22 mouse cellular contexts compared by ENCODE assay signal in genomic region chr9:67144511-67144910, GRCm38 (mm10).
"Had no signal": no experiment of that assay in that cellular context is flagged by ENCODE, and none has a peak within 500 bp of the region (broad histone marks: within the 10 kb centered on the region; RNA-seq: fewer than 3 reads in every experiment).

No protein-coding gene starts in this region.

- H3K4me1 ChIP-seq: hindbrain, embryonic 15.5 days; liver, embryonic 12.5 days had no signal

- DNase-seq: forebrain, postnatal 0 days; heart, adult 18-20 months; heart, postnatal 14 days; heart, postnatal 36 days; kidney, adult 18-20 months; kidney, adult 8-10 months; kidney, postnatal 10 days; kidney, postnatal 25 days; kidney, postnatal 4 days; layer of hippocampus, postnatal 36 days; left cerebral cortex, postnatal 4 days had no signal

- H3K27me3 ChIP-seq: heart, embryonic 12.5 days; hindbrain, embryonic 13.5 days; hindbrain, embryonic 15.5 days; limb, embryonic 13.5 days; limb, embryonic 15.5 days had no signal

- H3K4me3 ChIP-seq: heart, embryonic 10.5 days; heart, embryonic 12.5 days; hindbrain, embryonic 13.5 days; hindbrain, embryonic 15.5 days; layer of hippocampus, adult 2 months; limb, embryonic 13.5 days; limb, embryonic 15.5 days; liver, embryonic 12.5 days had no signal

- H3K9me3 ChIP-seq: heart, embryonic 10.5 days; heart, embryonic 12.5 days; hindbrain, embryonic 13.5 days; hindbrain, embryonic 15.5 days; limb, embryonic 13.5 days; limb, embryonic 15.5 days; liver, embryonic 12.5 days had no signal

- H3K36me3 ChIP-seq: heart, embryonic 10.5 days; heart, embryonic 12.5 days; hindbrain, embryonic 13.5 days; hindbrain, embryonic 15.5 days; limb, embryonic 13.5 days; limb, embryonic 15.5 days; liver, embryonic 12.5 days had no signal

- H3K27ac ChIP-seq: heart, embryonic 10.5 days; hindbrain, embryonic 13.5 days; hindbrain, embryonic 15.5 days; hindbrain, postnatal 0 days; layer of hippocampus, adult 2 months; limb, embryonic 13.5 days; limb, embryonic 15.5 days; liver, embryonic 12.5 days; liver, embryonic 14.5 days had no signal

- H3K9ac ChIP-seq: forebrain, postnatal 0 days; heart, embryonic 12.5 days; hindbrain, embryonic 13.5 days; hindbrain, embryonic 15.5 days; limb, embryonic 13.5 days; limb, embryonic 15.5 days; liver, embryonic 12.5 days; liver, embryonic 14.5 days had no signal

- H3K4me2 ChIP-seq: heart, embryonic 12.5 days; hindbrain, embryonic 13.5 days; hindbrain, embryonic 15.5 days; limb, embryonic 13.5 days; limb, embryonic 15.5 days; liver, embryonic 12.5 days had no signal

- ATAC-seq: forebrain, postnatal 0 days; hindbrain, postnatal 0 days; intestine, embryonic 16.5 days; liver, embryonic 12.5 days had no signal
